Mouse (Mus musculus): ENCODE measurements around the gene Gimap4.

The Gimap4 gene

GRCm38 (mm10) chr6:48700251-48701075, 16.1 kb downstream of the Gimap4 start:
- DNase-seq (ENCODE audit: low spot score in 2 of 2): no peak

- no peak for DNase-seq (ENCODE audit: low spot score in 2 of 2)
Observed at GRCm38 (mm10) chr6:48702146-48702545, 17.8 kb downstream of the Gimap4 start.

GRCm38 (mm10) chr6:48702601-48703000, 18.3 kb downstream of the Gimap4 start:
- DNase-seq (ENCODE audit: low spot score in 2 of 2): no peak

- DNase-seq (ENCODE audit: low spot score in 2 of 2): no peak
Observed at GRCm38 (mm10) chr6:48704146-48704545, 19.8 kb downstream of the Gimap4 start.

- DNase-seq (ENCODE audit: low spot score in 2 of 2): no peak
Observed at GRCm38 (mm10) chr6:48706130-48706529, 21.8 kb downstream of the Gimap4 start.

GRCm38 (mm10) chr6:48718455-48718854, 34.1 kb downstream of the Gimap4 start, which contains the start of the genes Gm28053 and Gimap7:
Gene Gm28053 (plus strand): TSS chr6:48718607.
Gene Gimap7 (plus strand): TSS chr6:48718621.
- DNase-seq (ENCODE audit: low spot score in 2 of 2): no peak

GRCm38 (mm10) chr6:48720326-48720725, 36.0 kb downstream of the Gimap4 start:
- DNase-seq (ENCODE audit: low spot score in 2 of 2): no peak

GRCm38 (mm10) chr6:48723468-48723867, 39.1 kb downstream of the Gimap4 start:
- DNase-seq (ENCODE audit: low spot score in 2 of 2): no peak

GRCm38 (mm10) chr6:48725476-48725875, 41.1 kb downstream of the Gimap4 start:
- DNase-seq (ENCODE audit: low spot score in 2 of 2): no peak

- DNase-seq (ENCODE audit: low spot score in 2 of 2): no peak
Observed at GRCm38 (mm10) chr6:48727761-48728160, 43.4 kb downstream of the Gimap4 start.

GRCm38 (mm10) chr6:48732864-48733304, 48.5 kb downstream of the Gimap4 start:
- no peak for DNase-seq (ENCODE audit: low spot score in 2 of 2)

GRCm38 (mm10) chr6:48733660-48734059, 49.3 kb downstream of the Gimap4 start:
- no peak for DNase-seq (ENCODE audit: low spot score in 2 of 2)

GRCm38 (mm10) chr6:48737053-48737452, 52.7 kb downstream of the Gimap4 start:
- DNase-seq (ENCODE audit: low spot score in 2 of 2): no peak

- DNase-seq (ENCODE audit: low spot score in 2 of 2): no peak
Observed at GRCm38 (mm10) chr6:48737688-48738087, 53.3 kb downstream of the Gimap4 start.

- no peak for DNase-seq (ENCODE audit: low spot score in 2 of 2)
Observed at GRCm38 (mm10) chr6:48738961-48739779, 54.8 kb downstream of the Gimap4 start, which contains the start of gene Gimap1. Gene Gimap1 (plus strand): TSS chr6:48739054.

- no peak for DNase-seq (ENCODE audit: low spot score in 2 of 2)
Observed at GRCm38 (mm10) chr6:48739780-48740055, 55.4 kb downstream of the Gimap4 start.

- no peak for DNase-seq (ENCODE audit: low spot score in 2 of 2)
Observed at GRCm38 (mm10) chr6:48740501-48741169, 56.3 kb downstream of the Gimap4 start.

GRCm38 (mm10) chr6:48741273-48741672, 56.9 kb downstream of the Gimap4 start:
- DNase-seq (ENCODE audit: low spot score in 2 of 2): no peak

All from frontal cortex, postnatal 25 days (tissue).